Mouse (Mus musculus) myocyte (in vitro differentiated cells): Measurements from ENCODE around the gene P2ry2. TPM values are rescaled to one million over a fixed set of nuclear protein-coding genes. Genes with fewer than 3 reads are reported as not detected.

Experiments
- H3K27me3 ChIP-seq: one replicate; pipeline ENCODE4 v1.6.1; 2011; ENCODE audit not compliant: control insufficient read depth, insufficient read depth, insufficient read length
- H3K36me3 ChIP-seq: one replicate; pipeline ENCODE4 v1.6.1; 2011; ENCODE audit not compliant: control insufficient read depth, insufficient read depth
- H3K4me2 ChIP-seq: one replicate; pipeline ENCODE4 v1.6.1; 2011; ENCODE audit warnings: low read depth, control low read depth
- H3K4me3 ChIP-seq: one replicate; pipeline ENCODE4 v1.5.1; 2011; ENCODE audit warnings: mild to moderate bottlenecking, control low read depth, moderate library complexity
- H3K79me2 ChIP-seq: one replicate; pipeline ENCODE4 v1.6.1; 2011; ENCODE audit not compliant: control insufficient read depth, insufficient read depth
- H3ac ChIP-seq: one replicate; pipeline ENCODE4 v1.6.1; 2011; ENCODE audit not compliant: control insufficient read depth, insufficient read length
- CEBPB ChIP-seq: IDR thresholded peaks from 2 replicates; pipeline ENCODE4 v1.6.1; 2011; ENCODE audit warnings: mild to moderate bottlenecking, moderate library complexity; ENCODE audit not compliant: poor library complexity, insufficient read depth, severe bottlenecking
- E2F4 ChIP-seq: IDR thresholded peaks from one replicate; pipeline ENCODE4 v1.6.1; 2011; ENCODE audit warnings: mild to moderate bottlenecking, control low read depth, moderate library complexity; ENCODE audit not compliant: insufficient read depth
- MAX ChIP-seq: IDR thresholded peaks from one replicate; pipeline ENCODE4 v1.6.1; 2011; ENCODE audit warnings: low read depth, mild to moderate bottlenecking, control low read depth
- MYOD1 ChIP-seq, 3 experiments: IDR thresholded peaks; one replicate each; pipeline ENCODE4 v1.6.1; 2011; ENCODE audit warnings: control low read depth in 2 of 3, low read depth in 2 of 3, mild to moderate bottlenecking in 2 of 3, moderate library complexity in 1 of 3; ENCODE audit not compliant: insufficient read length in 2 of 3, control insufficient read depth in 1 of 3
- MYOG ChIP-seq, 3 experiments: IDR thresholded peaks; one replicate each; pipeline ENCODE4 v1.6.1; 2011; ENCODE audit warnings: control low read depth in 2 of 3, low read depth in 2 of 3, mild to moderate bottlenecking in 2 of 3; ENCODE audit not compliant: insufficient read length in 2 of 3, control insufficient read depth in 1 of 3, insufficient read depth in 1 of 3
- POLR2A ChIP-seq: IDR thresholded peaks from one replicate; pipeline ENCODE4 v1.6.1; 2011; ENCODE audit warnings: low read depth, mild to moderate bottlenecking, control low read depth, moderate library complexity; ENCODE audit not compliant: insufficient read length
- POLR2AphosphoS2 ChIP-seq: IDR thresholded peaks from one replicate; pipeline ENCODE4 v1.6.1; 2011; ENCODE audit warnings: low read depth, control low read depth; ENCODE audit not compliant: insufficient read length
- REST ChIP-seq: IDR thresholded peaks from one replicate; pipeline ENCODE4 v1.6.1; 2011; ENCODE audit warnings: mild to moderate bottlenecking, control low read depth, moderate library complexity; ENCODE audit not compliant: insufficient read depth, insufficient read length
- SRF ChIP-seq: IDR thresholded peaks from one replicate; pipeline ENCODE4 v1.6.1; 2011; ENCODE audit warnings: low read depth; ENCODE audit not compliant: control insufficient read depth, insufficient read length
- TCF12 ChIP-seq: IDR thresholded peaks from one replicate; pipeline ENCODE4 v1.6.1; 2011; ENCODE audit warnings: mild to moderate bottlenecking, control low read depth; ENCODE audit not compliant: poor library complexity, insufficient read depth, severe bottlenecking
- TCF3 ChIP-seq: IDR thresholded peaks from one replicate; pipeline ENCODE4 v1.6.1; 2011; ENCODE audit warnings: low read depth, control low read depth; ENCODE audit not compliant: insufficient read length
- USF1 ChIP-seq: IDR thresholded peaks from one replicate; pipeline ENCODE4 v1.6.1; 2011; ENCODE audit warnings: low read depth, mild to moderate bottlenecking, control low read depth, moderate library complexity
- polyA plus RNA-seq: library from polyadenylated mRNA; unstranded; fragments of >200 nt; fragmentation: generic; extraction: Trizol; gene quantifications from one replicate; pipeline ENCODE4 v1.2.1, GENCODE M21; 2012; ENCODE audit warnings: missing spikeins

P2ry2 gene
- polyA plus RNA-seq, 1 experiment, result 20.8 TPM

DNA sequence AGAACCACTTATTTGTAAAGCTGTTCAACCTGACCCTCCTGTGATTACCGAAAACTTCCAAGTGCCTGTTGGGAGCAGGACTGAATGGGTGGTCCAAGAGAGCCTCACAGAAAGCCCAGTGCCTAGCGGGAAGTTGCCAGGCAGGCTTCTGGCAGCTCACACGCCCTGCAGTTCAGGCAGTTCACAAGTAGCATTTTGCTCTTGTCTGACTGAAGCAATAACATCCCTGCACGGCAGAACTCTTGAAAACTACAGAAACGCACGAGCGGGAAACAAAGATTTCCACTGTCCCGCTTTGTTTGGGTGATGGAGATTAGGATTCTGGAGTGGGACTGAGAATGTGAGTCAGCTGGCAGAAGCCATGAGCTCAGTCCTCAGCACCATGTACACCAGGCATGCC, 18.6 kb upstream of the P2ry2 start:
- H3K27me3 ChIP-seq, result no peaks in the 10 kb centered on the region
- no peak for TF ChIP-seq TCF12
- TF ChIP-seq MAX, result no peak
- no peak for TF ChIP-seq REST
- no peak for TF ChIP-seq TCF3
- TF ChIP-seq MYOD1 (IDR thresholded peaks at IDR 0.05; ENCODE audit: control insufficient read depth in 1 of 3, insufficient read length in 2 of 3, low read depth in 2 of 3), result no peak
- no peak for TF ChIP-seq CEBPB
- TF ChIP-seq POLR2A, result no peak
- TF ChIP-seq USF1, result no peak
- no peaks in the 10 kb centered on the region for H3K79me2 ChIP-seq
- H3K36me3 ChIP-seq, result no peaks in the 10 kb centered on the region
- H3ac ChIP-seq, result no peak overlapping the region
- no peak overlapping the region for H3K4me3 ChIP-seq
- H3K4me2 ChIP-seq, result no peak overlapping the region

DNA sequence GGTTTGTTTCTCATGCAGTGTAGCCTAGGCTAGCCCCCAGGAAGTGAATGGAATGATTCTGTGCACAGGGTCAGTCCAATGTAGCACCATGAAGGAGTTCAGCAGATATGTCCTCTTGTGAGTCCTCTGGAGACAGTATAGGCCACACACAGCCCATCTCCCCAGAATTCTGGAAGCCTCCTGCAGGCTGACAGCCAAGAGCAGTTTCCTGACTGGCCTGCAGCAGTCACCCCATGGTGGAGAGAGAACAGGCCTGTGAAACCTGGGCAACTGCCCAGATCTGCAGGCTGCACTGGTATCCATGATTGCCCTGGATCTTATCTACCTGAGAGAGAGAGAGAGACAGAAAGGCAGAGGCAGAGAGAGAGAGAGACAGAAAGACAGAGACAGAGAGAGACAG, 18.1 kb upstream of the P2ry2 start:
- no peak overlapping the region for H3K4me3 ChIP-seq
- TF ChIP-seq POLR2AphosphoS2 (no peak), USF1 (no peak), MYOG (IDR thresholded peaks at IDR 0.05; ENCODE audit: control insufficient read depth in 1 of 3, insufficient read depth in 1 of 3, insufficient read length in 2 of 3, low read depth in 2 of 3) (no peak), MYOD1 (IDR thresholded peaks at IDR 0.05; ENCODE audit: control insufficient read depth in 1 of 3, insufficient read length in 2 of 3, low read depth in 2 of 3) (no peak), SRF (no peak), POLR2A (no peak), TCF12 (no peak), CEBPB (no peak), REST (no peak), E2F4 (no peak)
- no peak overlapping the region for H3ac ChIP-seq
- no peaks in the 10 kb centered on the region for H3K36me3 ChIP-seq
- no peaks in the 10 kb centered on the region for H3K27me3 ChIP-seq
- no peaks in the 10 kb centered on the region for H3K79me2 ChIP-seq
- no peak overlapping the region for H3K4me2 ChIP-seq

DNA sequence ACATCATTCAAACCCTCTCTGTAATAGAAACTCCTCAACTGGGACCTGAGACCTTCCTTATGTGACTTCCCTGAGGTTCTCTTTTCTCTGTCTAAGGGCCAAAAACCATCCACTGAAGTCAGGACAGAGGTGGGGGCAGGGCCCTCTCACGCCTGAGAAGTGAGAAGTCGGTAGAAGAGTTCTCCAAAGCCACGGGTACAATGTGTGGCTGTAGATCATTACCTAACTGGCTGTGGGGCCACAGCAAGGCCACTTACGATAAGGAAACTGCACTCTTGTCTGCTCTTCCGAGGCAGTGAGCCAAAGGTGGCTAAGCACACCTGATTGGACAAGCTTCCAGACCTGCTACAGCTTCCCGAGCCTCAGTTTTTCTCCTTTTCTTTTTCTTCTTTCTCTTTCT, 16.8 kb upstream of the P2ry2 start:
- TF ChIP-seq MYOG (IDR thresholded peaks at IDR 0.05; ENCODE audit: control insufficient read depth in 1 of 3, insufficient read depth in 1 of 3, insufficient read length in 2 of 3, low read depth in 2 of 3) (no peak), POLR2AphosphoS2 (no peak), E2F4 (no peak), MYOD1 (IDR thresholded peaks at IDR 0.05; ENCODE audit: control insufficient read depth in 1 of 3, insufficient read length in 2 of 3, low read depth in 2 of 3) (no peak), MAX (no peak), SRF (no peak), TCF12 (no peak), TCF3 (no peak), POLR2A (no peak), USF1 (no peak), CEBPB (no peak), REST (no peak)

DNA sequence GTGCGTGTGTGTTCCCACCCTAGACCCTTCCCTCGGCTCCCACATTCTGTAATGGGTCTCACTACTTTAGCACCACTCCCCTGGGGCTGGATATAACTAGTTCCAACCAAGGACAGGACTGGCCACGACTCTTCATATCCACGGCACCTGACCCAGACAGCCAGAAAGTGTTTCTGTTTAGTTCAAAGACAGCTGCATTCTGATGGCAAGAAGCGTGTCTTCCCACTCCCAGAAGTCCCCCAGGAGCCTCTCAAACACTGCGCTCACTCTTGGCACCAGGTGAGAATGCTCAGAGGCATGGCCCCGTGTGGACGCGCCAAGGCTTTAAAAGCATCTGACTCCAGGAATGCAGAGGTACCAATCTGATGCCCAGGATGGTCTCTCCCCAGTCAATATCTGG, 16.3 kb upstream of the P2ry2 start:
- TF ChIP-seq POLR2A (no peak), E2F4 (no peak), TCF12 (no peak), MYOG (IDR thresholded peaks at IDR 0.05; ENCODE audit: control insufficient read depth in 1 of 3, insufficient read depth in 1 of 3, insufficient read length in 2 of 3, low read depth in 2 of 3) (no peak), MYOD1 (IDR thresholded peaks at IDR 0.05; ENCODE audit: control insufficient read depth in 1 of 3, insufficient read length in 2 of 3, low read depth in 2 of 3) (no peak), CEBPB (no peak)
- Histone ChIP-seq H3ac (no peak overlapping the region), H3K79me2 (no peaks in the 10 kb centered on the region), H3K4me3 (no peak overlapping the region), H3K4me2 (no peak overlapping the region), H3K27me3 (no peaks in the 10 kb centered on the region), H3K36me3 (no peaks in the 10 kb centered on the region)

More for the DNA sequence above, 16.8 kb upstream of the P2ry2 start:
- H3K4me3 ChIP-seq, result no peak overlapping the region
- H3K36me3 ChIP-seq, result no peaks in the 10 kb centered on the region
- no peaks in the 10 kb centered on the region for H3K79me2 ChIP-seq
- no peak overlapping the region for H3K4me2 ChIP-seq
- no peaks in the 10 kb centered on the region for H3K27me3 ChIP-seq
- no peak overlapping the region for H3ac ChIP-seq

DNA sequence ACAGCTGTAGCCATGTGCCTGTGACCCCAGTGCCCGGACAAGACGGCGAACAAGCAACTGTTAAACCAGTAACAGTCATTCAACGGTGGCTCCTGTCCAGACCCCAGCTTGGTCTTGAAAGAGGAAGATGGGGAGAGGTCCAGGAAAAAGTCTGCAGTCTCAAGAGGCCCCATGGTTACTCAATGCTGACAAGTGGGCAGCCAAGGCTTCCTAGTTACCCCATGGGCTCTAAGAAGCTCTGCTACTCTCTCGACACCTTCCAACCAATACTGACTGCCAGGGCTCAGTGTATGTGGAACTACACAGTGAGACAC, 15.7 kb upstream of the P2ry2 start:
- peak in 1 of 3 experiments; percentile 52 for TF ChIP-seq MYOD1 (IDR thresholded peaks at IDR 0.05; ENCODE audit: control insufficient read depth in 1 of 3, insufficient read length in 2 of 3, low read depth in 2 of 3)
- TF ChIP-seq MAX, result no peak
- no peak overlapping the region for H3K4me3 ChIP-seq
- no peak overlapping the region for H3K4me2 ChIP-seq
- H3K36me3 ChIP-seq, result no peaks in the 10 kb centered on the region
- no peaks in the 10 kb centered on the region for H3K27me3 ChIP-seq
- H3ac ChIP-seq, result no peak overlapping the region
- H3K79me2 ChIP-seq, result no peaks in the 10 kb centered on the region
